Mouse (Mus musculus): ENCODE measurements around the gene Gm20773. TPM values are rescaled to one million over a fixed set of nuclear protein-coding genes. Genes with fewer than 3 reads are reported as not detected.
"Not testable (repeated sequence)": the region's sequence is repeated elsewhere in the genome, so short reads cannot be mapped to it uniquely, and the experiment has no call there.

Gene Gm20773
- total RNA-seq (2017) = not detected in 2 replicates

DNA sequence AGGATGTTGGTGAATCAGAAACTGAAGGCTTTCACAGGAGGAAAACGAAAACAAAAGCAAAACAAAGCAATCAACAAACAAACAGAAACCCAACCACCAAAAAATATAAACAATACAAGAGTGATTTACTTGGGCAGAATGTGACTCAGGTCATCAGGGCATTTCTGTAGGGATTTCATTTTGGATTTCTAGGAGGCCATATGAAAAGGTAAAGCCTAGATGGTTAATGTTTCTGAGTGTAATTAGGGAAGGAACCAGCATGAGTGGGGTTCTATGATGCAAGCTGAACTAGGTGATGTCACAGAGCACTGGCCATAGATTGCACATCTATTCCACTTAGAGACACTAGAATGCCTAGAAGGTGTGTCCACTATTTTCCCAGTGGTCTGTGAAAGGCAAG is at the start of gene Gm20773:
Gene Gm20773, plus strand, starts transcription at position 301 of the 400 bp plus-strand sequence.
- not testable (repeated sequence) for ATAC-seq (ENCODE audit: extremely low read depth, insufficient number of reproducible peaks, low FRiP score, poor library complexity, severe bottlenecking)

GRCm38 (mm10) chrY:13465479-13465878 is 28.3 kb upstream of the Gm20773 start, which contains the start of gene Gm21866:
Gene Gm21866, minus strand, starts transcription at chrY:13465579.
- ATAC-seq (ENCODE audit: extremely low read depth, insufficient number of reproducible peaks, low FRiP score, poor library complexity, severe bottlenecking) = not testable (repeated sequence)

Other genes starting within 250 kb of the Gm20773 start
- gene Gm21440, start 241.6 kb upstream of the Gm20773 start, total RNA-seq (2017) = not detected in 2 replicates
- gene Gm21454, start 241.6 kb upstream of the Gm20773 start, total RNA-seq (2017) = not detected in 2 replicates
- not detected in 2 replicates for gene Gm21725, start 145.0 kb upstream of the Gm20773 start, total RNA-seq (2017)
- not detected in 2 replicates for gene Gm21866, start 28.4 kb upstream of the Gm20773 start, total RNA-seq (2017)